Mouse (Mus musculus) CD4-positive, CD25-positive, alpha-beta regulatory T cell, adult 4 months (primary cell): ENCODE results near the gene Irf2bpl. TPM values are rescaled to one million over a fixed set of nuclear protein-coding genes. Genes with fewer than 3 reads are reported as not detected.
A peak's percentile ranks its signal among the peaks of the same experiment; 100 is the strongest.

Experiments used
- ATAC-seq: one replicate; pipeline ENCODE4 v1.8.0; 2017
- polyA plus RNA-seq, 2 experiments: library from polyadenylated mRNA; unstranded; fragments of 100-300 nt; shearing (Covaris generic); gene quantifications; one replicate each; pipeline ENCODE4 v1.2.1; 2017

The Irf2bpl gene
- polyA plus RNA-seq, 2 experiments from 2014 or later, result 7.6 to 18.8 TPM

- ATAC-seq, result peak; percentile 78
Measured at GRCm38 (mm10) chr12:86859924-86860790, 24.4 kb downstream of the Irf2bpl start.

GRCm38 (mm10) chr12:86858983-86859872 is 25.4 kb downstream of the Irf2bpl start:
- peak; percentile 79 for ATAC-seq

GRCm38 (mm10) chr12:86858498-86858897 is 26.1 kb downstream of the Irf2bpl start:
- ATAC-seq, result no peak

- no peak for ATAC-seq
Measured at GRCm38 (mm10) chr12:86857290-86857689, 27.3 kb downstream of the Irf2bpl start.

- no peak for ATAC-seq
Measured at GRCm38 (mm10) chr12:86855670-86856069, 28.9 kb downstream of the Irf2bpl start.

- ATAC-seq, result no peak
Measured at GRCm38 (mm10) chr12:86853516-86853915, 31.1 kb downstream of the Irf2bpl start.

- ATAC-seq, result no peak
Measured at GRCm38 (mm10) chr12:86851313-86851712, 33.3 kb downstream of the Irf2bpl start.

- no peak for ATAC-seq
Measured at GRCm38 (mm10) chr12:86850746-86851145, 33.9 kb downstream of the Irf2bpl start.

- ATAC-seq, result no peak
Measured at GRCm38 (mm10) chr12:86849945-86850626, 34.5 kb downstream of the Irf2bpl start.

- no peak for ATAC-seq
Measured at GRCm38 (mm10) chr12:86842866-86843459, 41.6 kb downstream of the Irf2bpl start.

GRCm38 (mm10) chr12:86840526-86840925 is 44.1 kb downstream of the Irf2bpl start:
- ATAC-seq, result no peak

- no peak for ATAC-seq
Measured at GRCm38 (mm10) chr12:86838181-86838580, 46.4 kb downstream of the Irf2bpl start.

- ATAC-seq, result peak; percentile 72
Measured at GRCm38 (mm10) chr12:86836431-86837047, 48.1 kb downstream of the Irf2bpl start.

- no peak for ATAC-seq
Measured at GRCm38 (mm10) chr12:86835899-86836298, 48.7 kb downstream of the Irf2bpl start.

GRCm38 (mm10) chr12:86834416-86834772 is 50.2 kb downstream of the Irf2bpl start:
- peak; percentile 50 for ATAC-seq

- peak; percentile 46 for ATAC-seq
Measured at GRCm38 (mm10) chr12:86833711-86834415, 50.7 kb downstream of the Irf2bpl start.

- ATAC-seq, result peak; percentile 2
Measured at GRCm38 (mm10) chr12:86832551-86833182, 51.9 kb downstream of the Irf2bpl start.

- peak; percentile 16 for ATAC-seq
Measured at GRCm38 (mm10) chr12:86831591-86832550, 52.7 kb downstream of the Irf2bpl start.
